23 mouse cellular contexts compared by ENCODE assay signal in the genomic region with DNA sequence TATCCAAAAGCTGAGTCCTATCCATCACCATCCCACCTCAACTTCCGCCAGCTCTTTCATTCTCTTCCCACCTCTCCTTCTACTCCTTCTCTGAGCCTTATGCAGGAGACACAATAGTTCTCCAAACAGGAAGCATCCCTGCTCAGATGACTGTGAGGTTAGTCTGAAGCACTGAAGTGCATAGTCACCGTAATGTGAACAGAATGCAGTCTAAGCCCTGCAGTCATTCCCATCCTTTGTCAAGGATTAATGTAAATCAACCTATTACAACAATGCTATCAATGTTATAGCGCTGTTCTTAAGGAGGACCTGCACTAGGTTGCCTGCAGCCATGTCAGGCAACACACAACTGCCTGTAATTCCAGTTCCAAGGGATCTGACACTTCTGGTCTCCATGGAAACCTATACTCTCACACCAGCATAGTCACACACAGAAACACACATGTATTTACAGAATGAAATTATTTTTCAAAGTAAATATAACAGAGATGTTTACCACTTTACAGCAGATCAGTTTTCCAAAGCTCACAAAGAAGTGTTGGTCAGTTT.
"Had no signal": no experiment of that assay in that cellular context is flagged by ENCODE, and none has a peak within 500 bp of the region (broad histone marks: within the 10 kb centered on the region; RNA-seq: fewer than 3 reads in every experiment).

No protein-coding gene starts in this region.

- H3K9me3 ChIP-seq: heart, embryonic 10.5 days; heart, embryonic 12.5 days; hindbrain, embryonic 13.5 days; hindbrain, embryonic 15.5 days; kidney, embryonic 15.5 days; limb, embryonic 10.5 days; limb, embryonic 12.5 days had no signal

- ATAC-seq: hindbrain, postnatal 0 days; intestine, embryonic 16.5 days had no signal

- H3K4me1 ChIP-seq: heart, embryonic 10.5 days; heart, embryonic 12.5 days had no signal

- H3K27me3 ChIP-seq: heart, embryonic 12.5 days; hindbrain, embryonic 13.5 days; hindbrain, embryonic 15.5 days; kidney, embryonic 15.5 days; limb, embryonic 12.5 days had no signal

- H3K27ac ChIP-seq: heart, embryonic 10.5 days; hindbrain, embryonic 13.5 days; hindbrain, embryonic 15.5 days; hindbrain, postnatal 0 days; kidney, embryonic 15.5 days; kidney, postnatal 0 days; layer of hippocampus, adult 2 months; left cerebral cortex, adult 2 months; limb, embryonic 10.5 days; limb, embryonic 12.5 days had no signal

- H3K4me2 ChIP-seq: heart, embryonic 12.5 days; hindbrain, embryonic 13.5 days; hindbrain, embryonic 15.5 days; kidney, embryonic 15.5 days; limb, embryonic 12.5 days; liver, embryonic 11.5 days had no signal

- H3K9ac ChIP-seq: heart, embryonic 12.5 days; hindbrain, embryonic 13.5 days; hindbrain, embryonic 15.5 days; kidney, embryonic 15.5 days; limb, embryonic 12.5 days had no signal

- H3K4me3 ChIP-seq: heart, embryonic 10.5 days; heart, embryonic 12.5 days; hindbrain, embryonic 13.5 days; hindbrain, embryonic 15.5 days; kidney, embryonic 15.5 days; layer of hippocampus, adult 2 months; left cerebral cortex, adult 2 months; limb, embryonic 10.5 days; limb, embryonic 12.5 days had no signal

- H3K36me3 ChIP-seq: heart, embryonic 10.5 days; heart, embryonic 12.5 days; hindbrain, embryonic 13.5 days; hindbrain, embryonic 15.5 days; kidney, embryonic 15.5 days; limb, embryonic 10.5 days; limb, embryonic 12.5 days had no signal

- DNase-seq: gastrocnemius, postnatal 14 days; gastrocnemius, postnatal 36 days; heart, adult 18-20 months; heart, postnatal 10 days; kidney, adult 11 months; kidney, adult 2 months; kidney, adult 9 months; kidney, postnatal 14 days; kidney, postnatal 36 days; liver had no signal
